17 mouse cellular contexts compared by ENCODE assay signal in the genomic region with DNA sequence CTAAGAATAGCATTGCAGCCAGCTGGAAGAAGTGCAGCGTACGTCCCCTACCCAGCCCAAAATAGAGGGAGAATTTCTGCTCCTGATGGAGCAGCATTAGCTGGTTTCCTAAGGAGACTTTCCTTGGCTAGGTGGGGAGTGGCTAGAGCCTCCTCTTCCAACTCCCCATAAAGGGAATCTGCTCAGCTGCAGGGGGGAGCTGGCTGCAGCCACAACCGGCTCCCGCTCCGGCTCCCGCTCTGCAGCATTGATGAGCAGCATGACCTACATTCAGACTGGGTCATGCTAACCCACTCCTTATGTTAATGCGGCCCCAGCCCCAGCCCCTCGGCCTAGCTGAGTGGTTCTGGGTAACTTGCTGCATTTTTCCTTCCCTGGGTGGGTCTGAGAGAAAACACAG. TPM values are rescaled to one million over a fixed set of nuclear protein-coding genes. Genes with fewer than 3 reads are reported as not detected.
DNase-seq lines count a peak whose midpoint lies in the region; ATAC-seq and TF ChIP-seq lines count a peak whose summit lies in the region.
"Had no signal": no experiment of that assay in that cellular context is flagged by ENCODE, and none has a peak within 500 bp of the region (broad histone marks: within the 10 kb centered on the region; RNA-seq: fewer than 3 reads in every experiment).

No protein-coding gene starts in this region.

- H3K36me3 ChIP-seq in limb, embryonic 13.5 days: peaks cover 93% of the 10 kb centered on the region
- peaks cover 99% of the 10 kb centered on the region for H3K36me3 ChIP-seq in limb, embryonic 10.5 days
- peaks cover 24% of the 10 kb centered on the region; the same call in 1 of the 2 replicates for H3K36me3 ChIP-seq in hindbrain, postnatal 0 days (ENCODE audit: insufficient read depth, low read length)
- peaks cover 20% of the 10 kb centered on the region for H3K36me3 ChIP-seq in stomach, postnatal 0 days (ENCODE audit: control insufficient read depth, insufficient read depth, low read length)

- no peaks in the 10 kb centered on the region for H3K4me1 ChIP-seq in limb, embryonic 13.5 days
- H3K4me1 ChIP-seq in limb, embryonic 10.5 days: no peaks in the 10 kb centered on the region
- no peaks in the 10 kb centered on the region for H3K4me1 ChIP-seq in hindbrain, postnatal 0 days (ENCODE audit: insufficient read depth, low read length)
- no peaks in the 10 kb centered on the region for H3K4me1 ChIP-seq in stomach, postnatal 0 days (replicated peaks; ENCODE audit: control insufficient read depth, insufficient read depth)
- H3K4me1 ChIP-seq: embryonic facial prominence, embryonic 12.5 days; liver, embryonic 13.5 days had no signal

- WGBS in limb, embryonic 13.5 days: 89% methylated on average over 8 of the region's 8 CpGs
- WGBS in limb, embryonic 10.5 days: 85% methylated on average over 8 of the region's 8 CpGs
- WGBS in hindbrain, postnatal 0 days: 38% methylated on average over 8 of the region's 8 CpGs
- 78% methylated on average over 8 of the region's 8 CpGs for WGBS in stomach, postnatal 0 days

- H3K27ac ChIP-seq in limb, embryonic 13.5 days: 0 out of 2 replicates have a peak overlapping the region, but pooled peaks have one; percentile 22
- no peak overlapping the region for H3K27ac ChIP-seq in limb, embryonic 10.5 days
- peak overlapping the region; percentile 64 for H3K27ac ChIP-seq in hindbrain, postnatal 0 days
- no peak overlapping the region for H3K27ac ChIP-seq in stomach, postnatal 0 days (replicated peaks)
- H3K27ac ChIP-seq: embryonic facial prominence, embryonic 12.5 days; liver, embryonic 13.5 days had no signal

- H3K9ac ChIP-seq in limb, embryonic 13.5 days: no peak overlapping the region
- H3K9ac ChIP-seq in hindbrain, postnatal 0 days (replicated peaks; ENCODE audit: low read length): no peak overlapping the region
- H3K9ac ChIP-seq in stomach, postnatal 0 days (ENCODE audit: low read length): no peak overlapping the region
- H3K9ac ChIP-seq: embryonic facial prominence, embryonic 12.5 days; liver, embryonic 13.5 days had no signal

- DNase-seq in cerebellum, postnatal 36 days: peak; percentile 47
- DNase-seq in cerebellum, adult 9-10 months: no peak
- DNase-seq in limb, embryonic 10.5 days (ENCODE audit: low spot score): no peak
- DNase-seq in hindbrain, postnatal 0 days (ENCODE audit: low spot score): peak; percentile 56
- DNase-seq in retina, postnatal 7 days (ENCODE audit: low read depth, low spot score): peak; percentile 21
- no peak for DNase-seq in spleen, postnatal 10 days (ENCODE audit: low spot score in 2 of 2)
- no peak for DNase-seq in stomach, postnatal 0 days (ENCODE audit: low spot score)
- DNase-seq: kidney, postnatal 14 days; liver, embryonic 13.5 days; lung, postnatal 36 days; thymus, postnatal 36 days had no signal

- H3K4me2 ChIP-seq in limb, embryonic 13.5 days (replicated peaks): no peak overlapping the region
- no peak overlapping the region for H3K4me2 ChIP-seq in hindbrain, postnatal 0 days (ENCODE audit: low read depth, low read length)
- no peak overlapping the region for H3K4me2 ChIP-seq in stomach, postnatal 0 days (replicated peaks; ENCODE audit: low read depth)
- H3K4me2 ChIP-seq: embryonic facial prominence, embryonic 12.5 days; liver, embryonic 13.5 days had no signal

- ATAC-seq in limb, embryonic 13.5 days (ENCODE audit: low FRiP score, low read depth): no peak
- ATAC-seq in hindbrain, postnatal 0 days: peak; percentile 79
- ATAC-seq in stomach, postnatal 0 days (ENCODE audit: low FRiP score, low TSS enrichment): no peak

- no peak for TF ChIP-seq CTCF in hindbrain, postnatal 0 days (IDR thresholded peaks at IDR 0.05; ENCODE audit: low read depth)
- TF ChIP-seq CTCF in stomach, postnatal 0 days (IDR thresholded peaks at IDR 0.05; ENCODE audit: low read depth): no peak

- H3K27me3 ChIP-seq in limb, embryonic 13.5 days: no peaks in the 10 kb centered on the region
- no peaks in the 10 kb centered on the region for H3K27me3 ChIP-seq in limb, embryonic 10.5 days (ENCODE audit: low read depth, poor library complexity, severe bottlenecking)
- no peaks in the 10 kb centered on the region for H3K27me3 ChIP-seq in hindbrain, postnatal 0 days (ENCODE audit: insufficient read depth, low read length)
- no peaks in the 10 kb centered on the region for H3K27me3 ChIP-seq in stomach, postnatal 0 days (ENCODE audit: control insufficient read depth, insufficient read depth, low read length)
- H3K27me3 ChIP-seq: embryonic facial prominence, embryonic 12.5 days; liver, embryonic 13.5 days had no signal

- H3K9me3 ChIP-seq in limb, embryonic 13.5 days: no peaks in the 10 kb centered on the region
- no peaks in the 10 kb centered on the region for H3K9me3 ChIP-seq in limb, embryonic 10.5 days (replicated peaks)
- no peaks in the 10 kb centered on the region for H3K9me3 ChIP-seq in hindbrain, postnatal 0 days (ENCODE audit: low read length)
- H3K9me3 ChIP-seq in stomach, postnatal 0 days (ENCODE audit: control insufficient read depth, low read length): no peaks in the 10 kb centered on the region
- H3K9me3 ChIP-seq: embryonic facial prominence, embryonic 12.5 days; liver, embryonic 13.5 days had no signal

- TF ChIP-seq EP300 in stomach, postnatal 0 days (optimal IDR thresholded peaks at IDR 0.05): no peak

- no peak overlapping the region for H3K4me3 ChIP-seq in limb, embryonic 13.5 days
- H3K4me3 ChIP-seq in limb, embryonic 10.5 days: no peak overlapping the region
- no peak overlapping the region for H3K4me3 ChIP-seq in hindbrain, postnatal 0 days (ENCODE audit: low read length)
- H3K4me3 ChIP-seq in stomach, postnatal 0 days (ENCODE audit: low read depth, low read length): no peak overlapping the region
- H3K4me3 ChIP-seq: embryonic facial prominence, embryonic 12.5 days; liver, embryonic 13.5 days had no signal

RNA-seq across cellular contexts. Expression of a gene that starts 27.4 kb away (rescaled TPM):
- polyA plus RNA-seq in limb, embryonic 13.5 days (2015; fragmentation: Nextera tagmentation; extraction: Ambion mirVana): 97.2 and 99.5 TPM in 2 replicates
- 145 and 167 TPM in 2 replicates for polyA plus RNA-seq in limb, embryonic 10.5 days (2016; fragmentation: Nextera tagmentation; extraction: Ambion mirVana)
- total RNA-seq in hindbrain, postnatal 0 days (2014; rRNA removed): 59.2 TPM in 2 replicates
- polyA plus RNA-seq in hindbrain, postnatal 0 days (2015; fragmentation: Nextera tagmentation; extraction: Ambion mirVana): 77.8 and 79.7 TPM in 2 replicates
- 52.6 and 54.6 TPM in 2 replicates for polyA plus RNA-seq in stomach, postnatal 0 days (2015; fragmentation: Nextera tagmentation; extraction: Ambion mirVana)

RNA-seq across cellular contexts. Expression of a gene that starts 27.5 kb away (rescaled TPM):
- 7.0 and 7.3 TPM in 2 replicates for polyA plus RNA-seq in limb, embryonic 13.5 days (2015; fragmentation: Nextera tagmentation; extraction: Ambion mirVana)
- polyA plus RNA-seq in limb, embryonic 10.5 days (2016; fragmentation: Nextera tagmentation; extraction: Ambion mirVana): 11.7 and 12.6 TPM in 2 replicates
- 8.7 and 21.3 TPM in 2 replicates for total RNA-seq in hindbrain, postnatal 0 days (2014; rRNA removed)
- polyA plus RNA-seq in hindbrain, postnatal 0 days (2015; fragmentation: Nextera tagmentation; extraction: Ambion mirVana): 4.1 and 4.6 TPM in 2 replicates
- polyA plus RNA-seq in stomach, postnatal 0 days (2015; fragmentation: Nextera tagmentation; extraction: Ambion mirVana): 5.6 and 6.2 TPM in 2 replicates

RNA-seq across cellular contexts. Expression of a gene that starts 57.4 kb away (rescaled TPM):
- polyA plus RNA-seq in limb, embryonic 13.5 days (2015; fragmentation: Nextera tagmentation; extraction: Ambion mirVana): 0.08 TPM in 1 of 2 replicates, not detected in the other
- 0.11 TPM in 1 of 2 replicates, not detected in the other for polyA plus RNA-seq in limb, embryonic 10.5 days (2016; fragmentation: Nextera tagmentation; extraction: Ambion mirVana)
- 0.68 TPM in 1 of 2 replicates, not detected in the other for total RNA-seq in hindbrain, postnatal 0 days (2014; rRNA removed)
- 0.13 TPM in 1 of 2 replicates, not detected in the other for polyA plus RNA-seq in hindbrain, postnatal 0 days (2015; fragmentation: Nextera tagmentation; extraction: Ambion mirVana)
- polyA plus RNA-seq in stomach, postnatal 0 days (2015; fragmentation: Nextera tagmentation; extraction: Ambion mirVana): not detected in 2 replicates
- total RNA-seq: heart, adult 8-10 months; left cerebral cortex, adult 18-20 months; MEL had no signal
- polyA plus RNA-seq: C2C12; liver, embryonic 13.5 days had no signal

Comparison
In these comparisons a context has a peak if more than half of its experiments do, and no peak if none do; other contexts are left out.
1. DNase-seq: peak in cerebellum, postnatal 36 days (2 of 2), hindbrain, postnatal 0 days (single experiment) and retina, postnatal 7 days (single experiment); none in cerebellum, adult 9-10 months (single experiment), limb, embryonic 10.5 days (single experiment), spleen, postnatal 10 days (0 of 2) and stomach, postnatal 0 days (single experiment).
2. H3K27ac ChIP-seq: peak in limb, embryonic 13.5 days (single experiment) and hindbrain, postnatal 0 days (single experiment); none in limb, embryonic 10.5 days (single experiment) and stomach, postnatal 0 days (single experiment).